Mouse (Mus musculus): Measurements from ENCODE around the gene Dram2. TPM values are rescaled to one million over a fixed set of nuclear protein-coding genes. Genes with fewer than 3 reads are reported as not detected.
A peak's percentile ranks its signal among the peaks of the same experiment; 100 is the strongest.

Gene Dram2
- 12.7 and 16.1 TPM in 2 replicates for polyA plus RNA-seq (2012; rRNA removed)

DNA sequence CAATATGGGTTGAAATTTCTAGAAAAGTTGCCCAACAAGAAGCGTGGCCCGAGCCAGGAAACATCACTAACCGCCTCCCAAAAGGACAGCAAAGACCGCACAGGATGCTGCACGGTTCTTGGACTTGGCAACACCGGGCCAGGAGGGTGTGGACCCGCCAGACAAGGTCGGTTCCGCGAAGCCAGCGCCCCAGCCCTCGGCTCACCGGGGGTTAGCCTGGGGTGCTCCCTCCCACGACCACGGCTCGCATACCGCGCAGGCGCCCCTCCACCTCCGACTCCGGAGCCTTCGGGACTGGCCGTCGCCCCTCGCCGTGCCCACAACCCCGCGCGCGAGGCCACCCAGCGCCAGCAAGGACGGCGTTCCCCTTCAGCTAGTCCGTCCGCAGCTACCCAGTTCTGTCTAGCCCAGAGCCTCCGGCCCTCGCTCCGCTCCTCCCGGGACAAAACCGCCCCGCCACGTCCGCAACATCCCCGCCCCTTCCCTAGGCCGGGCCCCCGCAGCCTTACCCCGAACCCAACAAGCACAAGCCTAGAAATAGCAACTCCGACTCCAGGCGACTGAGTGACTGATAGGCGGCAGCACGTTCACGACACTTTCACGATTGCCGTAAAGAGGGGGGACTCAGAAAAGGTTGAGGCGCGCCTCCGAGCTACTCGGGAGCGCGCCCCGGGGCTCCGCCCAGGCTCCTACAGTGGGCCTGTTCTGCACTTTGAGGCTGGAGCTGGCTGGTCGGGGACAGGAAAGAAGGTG, at the start of gene Dram2, which contains the start of gene Cept1:
Gene Dram2, plus strand, starts transcription at position 628 of the 753 bp plus-strand sequence.
Gene Cept1, minus strand, starts transcription at position 632 of the 753 bp plus-strand sequence.
- H3K27ac ChIP-seq (ENCODE audit: insufficient read depth, low read length): peak within 1 kb of the TSS; percentile 94
- H3K27me3 ChIP-seq (ENCODE audit: control insufficient read depth, insufficient read depth, low read length): no peaks in the 10 kb centered on the region
- peak within 1 kb of the TSS; percentile 91 for H3K4me3 ChIP-seq (ENCODE audit: extremely low read depth, insufficient read depth, insufficient read length)
- DNase-seq (ENCODE audit: low read depth in 1 of 2, low spot score in 2 of 2): peak; percentile 89 to 92
- H3K36me3 ChIP-seq (ENCODE audit: control insufficient read depth, insufficient read depth, low read length): no peaks in the 10 kb centered on the region
- TF ChIP-seq CTCF (IDR thresholded peaks at IDR 0.05; ENCODE audit: extremely low read depth, insufficient read depth, insufficient read length, insufficient replicate concordance) (no peak), POLR2A (IDR thresholded peaks at IDR 0.05; ENCODE audit: low read depth, low read length) (peak; percentile 43; the same call in 1 of the 2 replicates)
- WGBS: 1% methylated on average over 62 of the region's 63 CpGs
- peaks cover 10% of the 10 kb centered on the region for H3K4me1 ChIP-seq (ENCODE audit: control insufficient read depth, insufficient read depth, insufficient read length)

DNA sequence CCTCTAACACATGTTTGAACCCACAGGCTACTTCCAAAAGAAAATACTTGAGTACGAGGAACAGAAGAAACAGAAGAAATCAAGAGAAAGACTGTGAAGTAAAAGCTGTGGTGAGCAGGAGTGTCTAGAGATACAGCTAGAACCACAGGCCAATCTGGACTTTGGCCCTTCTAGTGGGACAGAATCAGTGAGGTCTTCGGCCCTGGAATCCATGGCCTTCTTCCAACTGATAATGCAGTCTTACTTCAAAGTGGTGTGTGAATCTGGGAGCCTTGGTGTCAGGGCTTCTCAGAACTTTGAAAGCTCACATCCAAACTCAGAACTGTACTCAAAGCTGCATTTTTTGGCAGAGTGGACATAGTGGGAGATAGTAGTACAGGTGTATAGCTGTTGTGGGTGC, 47.1 kb upstream of the Dram2 start:
- WGBS: 97% methylated on average over 2 of the region's 2 CpGs
- Histone ChIP-seq H3K4me1 (ENCODE audit: control insufficient read depth, insufficient read depth, insufficient read length) (peaks cover 6% of the 10 kb centered on the region; the same call in 1 of the 2 replicates), H3K27me3 (ENCODE audit: control insufficient read depth, insufficient read depth, low read length) (no peaks in the 10 kb centered on the region), H3K36me3 (ENCODE audit: control insufficient read depth, insufficient read depth, low read length) (peaks cover 41% of the 10 kb centered on the region), H3K4me3 (ENCODE audit: extremely low read depth, insufficient read depth, insufficient read length) (no peak overlapping the region), H3K27ac (ENCODE audit: insufficient read depth, low read length) (no peak overlapping the region)
- TF ChIP-seq CTCF (IDR thresholded peaks at IDR 0.05; ENCODE audit: extremely low read depth, insufficient read depth, insufficient read length, insufficient replicate concordance): no peak
- TF ChIP-seq POLR2A (IDR thresholded peaks at IDR 0.05; ENCODE audit: low read depth, low read length): no peak
- DNase-seq (ENCODE audit: low read depth in 1 of 2, low spot score in 2 of 2): no peak

DNA sequence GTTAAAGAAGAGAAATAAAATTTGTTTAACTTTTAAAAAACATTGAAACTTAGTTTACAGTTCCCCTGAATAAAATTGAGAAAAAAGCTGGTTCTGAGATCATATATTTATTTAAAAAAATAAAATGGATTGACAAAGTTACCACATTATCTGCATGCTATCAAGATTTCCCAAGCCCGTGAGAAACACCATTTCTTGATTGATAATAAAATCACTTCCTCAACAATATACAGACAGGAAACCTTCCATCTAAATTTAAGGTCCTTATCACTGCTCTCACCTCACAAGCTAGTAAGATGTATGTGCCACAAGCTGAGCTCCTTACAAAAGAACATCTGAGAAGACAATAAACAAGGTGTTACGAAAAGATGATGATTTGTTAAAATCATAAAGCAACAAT, 44.7 kb upstream of the Dram2 start:
- TF ChIP-seq POLR2A (IDR thresholded peaks at IDR 0.05; ENCODE audit: low read depth, low read length): no peak
- no peak for TF ChIP-seq CTCF (IDR thresholded peaks at IDR 0.05; ENCODE audit: extremely low read depth, insufficient read depth, insufficient read length, insufficient replicate concordance)
- Histone ChIP-seq H3K4me1 (ENCODE audit: control insufficient read depth, insufficient read depth, insufficient read length) (no peaks in the 10 kb centered on the region), H3K27me3 (ENCODE audit: control insufficient read depth, insufficient read depth, low read length) (no peaks in the 10 kb centered on the region), H3K27ac (ENCODE audit: insufficient read depth, low read length) (no peak overlapping the region), H3K36me3 (ENCODE audit: control insufficient read depth, insufficient read depth, low read length) (peaks cover 40% of the 10 kb centered on the region), H3K4me3 (ENCODE audit: extremely low read depth, insufficient read depth, insufficient read length) (no peak overlapping the region)
- WGBS: 84% methylated on average over 2 of the region's 2 CpGs
- no peak for DNase-seq (ENCODE audit: low read depth in 1 of 2, low spot score in 2 of 2)

DNA sequence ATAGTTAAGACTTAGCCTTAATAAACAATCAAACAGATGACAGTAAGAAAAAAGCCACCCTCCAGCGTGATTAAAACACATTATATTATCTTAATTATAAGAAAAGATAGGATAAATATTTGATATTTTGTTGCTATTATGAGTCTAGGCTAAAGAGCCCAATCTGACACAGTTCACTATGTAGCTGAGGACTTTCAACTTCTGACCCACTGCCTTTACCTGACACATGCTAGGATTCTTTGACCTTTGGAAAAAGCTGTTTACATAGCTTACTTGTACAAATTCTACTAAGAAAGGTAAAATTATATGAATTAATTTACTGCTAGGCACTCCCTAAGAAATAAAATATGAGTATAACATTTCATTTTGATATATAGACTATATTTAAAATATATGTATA, 36.9 kb upstream of the Dram2 start:
- 100% methylated on average over 1 of the region's 1 CpGs for WGBS
- TF ChIP-seq CTCF (IDR thresholded peaks at IDR 0.05; ENCODE audit: extremely low read depth, insufficient read depth, insufficient read length, insufficient replicate concordance): no peak
- TF ChIP-seq POLR2A (IDR thresholded peaks at IDR 0.05; ENCODE audit: low read depth, low read length): no peak

DNA sequence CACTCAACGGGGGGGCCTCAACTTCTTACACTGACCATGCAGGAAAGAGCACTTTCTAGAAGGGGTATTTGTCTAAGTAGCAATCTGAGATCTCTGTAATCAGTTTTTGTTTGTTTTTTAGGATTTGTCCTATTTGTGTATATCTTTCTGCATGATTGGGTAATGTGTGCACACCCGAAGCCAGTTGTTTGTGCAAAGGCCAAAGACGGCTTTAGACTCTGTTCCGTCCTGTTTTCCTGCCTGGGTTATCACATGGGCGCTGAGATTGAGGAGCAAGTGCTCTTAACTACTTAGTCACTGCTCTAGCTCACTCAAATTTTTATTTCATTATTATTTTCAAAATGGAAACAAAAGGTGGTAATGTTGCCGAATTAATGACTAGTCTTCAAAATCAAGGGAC, 32.6 kb upstream of the Dram2 start:
- 94% methylated on average over 6 of the region's 6 CpGs for WGBS
- no peak for DNase-seq (ENCODE audit: low read depth in 1 of 2, low spot score in 2 of 2)

More for the DNA sequence above, 36.9 kb upstream of the Dram2 start:
- H3K27ac ChIP-seq (ENCODE audit: insufficient read depth, low read length): no peak overlapping the region
- H3K4me3 ChIP-seq (ENCODE audit: extremely low read depth, insufficient read depth, insufficient read length): no peak overlapping the region
- H3K27me3 ChIP-seq (ENCODE audit: control insufficient read depth, insufficient read depth, low read length): no peaks in the 10 kb centered on the region
- H3K4me1 ChIP-seq (ENCODE audit: control insufficient read depth, insufficient read depth, insufficient read length): no peaks in the 10 kb centered on the region
- peaks cover 3% of the 10 kb centered on the region; the same call in 1 of the 2 replicates for H3K36me3 ChIP-seq (ENCODE audit: control insufficient read depth, insufficient read depth, low read length)
- no peak for DNase-seq (ENCODE audit: low read depth in 1 of 2, low spot score in 2 of 2)

DNA sequence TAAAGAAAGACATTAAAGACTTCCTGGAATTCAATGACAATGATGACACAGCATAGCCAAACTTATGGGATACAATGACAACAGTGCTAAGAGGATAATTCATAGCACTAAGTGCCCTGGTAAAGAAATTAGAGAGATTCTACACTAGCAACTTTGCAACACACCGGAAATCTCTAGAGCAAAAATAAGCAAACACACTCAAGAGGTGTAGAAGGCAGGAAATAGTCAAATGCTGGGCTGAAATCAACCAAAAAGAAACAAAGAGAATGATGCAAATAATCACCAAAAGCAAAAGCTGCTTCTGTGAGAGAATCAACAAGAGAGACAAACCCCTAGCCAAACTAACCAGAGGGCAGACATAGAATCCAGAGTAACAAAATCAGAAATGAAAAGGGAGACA, 24.9 kb upstream of the Dram2 start:
- no peak for DNase-seq (ENCODE audit: low read depth in 1 of 2, low spot score in 2 of 2)
- no peak overlapping the region for H3K4me3 ChIP-seq (ENCODE audit: extremely low read depth, insufficient read depth, insufficient read length)
- no peaks in the 10 kb centered on the region; the same call in 1 of the 2 replicates for H3K4me1 ChIP-seq (ENCODE audit: control insufficient read depth, insufficient read depth, insufficient read length)
- 86% methylated on average over 1 of the region's 1 CpGs for WGBS
- TF ChIP-seq CTCF (IDR thresholded peaks at IDR 0.05; ENCODE audit: extremely low read depth, insufficient read depth, insufficient read length, insufficient replicate concordance) (no peak), POLR2A (IDR thresholded peaks at IDR 0.05; ENCODE audit: low read depth, low read length) (no peak)
- peaks cover 2% of the 10 kb centered on the region; the same call in 1 of the 2 replicates for H3K36me3 ChIP-seq (ENCODE audit: control insufficient read depth, insufficient read depth, low read length)
- H3K27ac ChIP-seq (ENCODE audit: insufficient read depth, low read length): no peak overlapping the region
- H3K27me3 ChIP-seq (ENCODE audit: control insufficient read depth, insufficient read depth, low read length): no peaks in the 10 kb centered on the region

More for the DNA sequence above, 32.6 kb upstream of the Dram2 start:
- Histone ChIP-seq H3K36me3 (ENCODE audit: control insufficient read depth, insufficient read depth, low read length) (peaks cover 3% of the 10 kb centered on the region; the same call in 1 of the 2 replicates), H3K4me1 (ENCODE audit: control insufficient read depth, insufficient read depth, insufficient read length) (no peaks in the 10 kb centered on the region; the same call in 1 of the 2 replicates), H3K27ac (ENCODE audit: insufficient read depth, low read length) (no peak overlapping the region), H3K4me3 (ENCODE audit: extremely low read depth, insufficient read depth, insufficient read length) (no peak overlapping the region), H3K27me3 (ENCODE audit: control insufficient read depth, insufficient read depth, low read length) (no peaks in the 10 kb centered on the region)
- TF ChIP-seq CTCF (IDR thresholded peaks at IDR 0.05; ENCODE audit: extremely low read depth, insufficient read depth, insufficient read length, insufficient replicate concordance) (no peak), POLR2A (IDR thresholded peaks at IDR 0.05; ENCODE audit: low read depth, low read length) (no peak)

DNA sequence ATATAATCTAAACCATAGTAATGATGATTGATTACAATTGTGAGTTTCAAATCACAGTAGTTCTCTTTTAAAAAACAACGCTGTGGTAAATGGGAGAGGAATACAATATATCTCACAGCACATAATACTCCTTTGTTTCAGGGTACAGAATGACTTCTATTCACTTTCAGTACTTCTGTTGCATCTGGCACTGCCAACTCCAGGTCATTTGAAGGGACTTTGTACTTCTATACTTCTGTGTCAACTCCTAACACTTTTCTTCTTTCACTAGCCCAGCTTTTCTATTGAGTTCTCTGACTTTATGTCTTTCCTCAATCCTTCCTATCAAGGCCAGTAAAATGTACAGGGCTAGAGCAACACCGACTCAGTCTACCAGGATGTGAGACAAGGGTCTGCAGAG, 21.2 kb upstream of the Dram2 start:
- 96% methylated on average over 2 of the region's 2 CpGs for WGBS
- peaks cover 2% of the 10 kb centered on the region; the same call in 1 of the 2 replicates for H3K36me3 ChIP-seq (ENCODE audit: control insufficient read depth, insufficient read depth, low read length)

More for the DNA sequence above, 21.2 kb upstream of the Dram2 start:
- H3K27ac ChIP-seq (ENCODE audit: insufficient read depth, low read length): no peak overlapping the region
- no peak for DNase-seq (ENCODE audit: low read depth in 1 of 2, low spot score in 2 of 2)
- TF ChIP-seq POLR2A (IDR thresholded peaks at IDR 0.05; ENCODE audit: low read depth, low read length) (no peak), CTCF (IDR thresholded peaks at IDR 0.05; ENCODE audit: extremely low read depth, insufficient read depth, insufficient read length, insufficient replicate concordance) (no peak)
- H3K27me3 ChIP-seq (ENCODE audit: control insufficient read depth, insufficient read depth, low read length): no peaks in the 10 kb centered on the region
- H3K4me3 ChIP-seq (ENCODE audit: extremely low read depth, insufficient read depth, insufficient read length): no peak overlapping the region
- H3K4me1 ChIP-seq (ENCODE audit: control insufficient read depth, insufficient read depth, insufficient read length): no peaks in the 10 kb centered on the region

Measured in spleen, adult 2 months (tissue).